Mouse (Mus musculus): ENCODE measurements at regions not wholly inside any gene's neighbourhood (a gene's known extent, or its start where the extent isn't known, plus 50 kb on each side); places are given as distances from the start of the nearest gene placed in this dataset.

DNA sequence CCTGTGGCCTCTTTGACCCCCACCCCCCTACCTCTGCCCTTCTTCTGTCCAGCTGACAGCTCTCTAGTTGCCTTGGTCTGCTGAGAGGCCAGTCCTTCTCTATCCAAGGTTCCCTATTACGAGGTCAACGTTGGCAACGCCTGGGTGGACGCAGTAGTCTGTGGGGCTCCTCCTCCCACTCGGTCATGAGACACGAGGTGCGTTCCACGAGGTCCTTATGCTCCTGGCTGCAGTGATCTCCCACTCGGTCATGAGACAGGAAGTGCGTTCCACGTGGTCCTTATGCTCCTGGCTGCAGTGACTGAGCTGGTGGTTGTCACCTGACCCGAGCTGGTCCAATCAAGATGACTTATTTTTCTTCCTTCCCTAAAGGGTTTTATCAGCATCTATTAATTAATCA is 220.7 kb downstream of the Prex1 start:
- H3K4me1 ChIP-seq (ENCODE audit: control insufficient read depth, insufficient read depth, low read length) = peaks cover 15% of the 10 kb centered on the region; the same call in 1 of the 2 replicates
- H3K27ac ChIP-seq (ENCODE audit: insufficient read depth, low read depth, low read length) = no peak overlapping the region
- H3K4me3 ChIP-seq (ENCODE audit: insufficient read depth, low read depth, low read length) = no peak overlapping the region
- TF ChIP-seq POLR2A (IDR thresholded peaks at IDR 0.05; ENCODE audit: insufficient read depth, low read depth, low read length) = no peak
- TF ChIP-seq CTCF (IDR thresholded peaks at IDR 0.05; ENCODE audit: insufficient read depth, low read depth, low read length) = no peak
- 90% methylated on average over 12 of the region's 12 CpGs for WGBS

- no peak overlapping the region for H3K27ac ChIP-seq (ENCODE audit: insufficient read depth, low read depth, low read length)
- H3K4me3 ChIP-seq (ENCODE audit: insufficient read depth, low read depth, low read length) = no peak overlapping the region
- 77% methylated on average over 12 of the region's 12 CpGs for WGBS
- no peak for TF ChIP-seq CTCF (IDR thresholded peaks at IDR 0.05; ENCODE audit: insufficient read depth, low read depth, low read length)
- no peak for TF ChIP-seq POLR2A (IDR thresholded peaks at IDR 0.05; ENCODE audit: insufficient read depth, low read depth, low read length)
- peaks cover 20% of the 10 kb centered on the region for H3K4me1 ChIP-seq (ENCODE audit: control insufficient read depth, insufficient read depth, low read length)
These were observed 221.2 kb downstream of the Prex1 start for GRCm38 (mm10) chr2:166492421-166492820.

DNA sequence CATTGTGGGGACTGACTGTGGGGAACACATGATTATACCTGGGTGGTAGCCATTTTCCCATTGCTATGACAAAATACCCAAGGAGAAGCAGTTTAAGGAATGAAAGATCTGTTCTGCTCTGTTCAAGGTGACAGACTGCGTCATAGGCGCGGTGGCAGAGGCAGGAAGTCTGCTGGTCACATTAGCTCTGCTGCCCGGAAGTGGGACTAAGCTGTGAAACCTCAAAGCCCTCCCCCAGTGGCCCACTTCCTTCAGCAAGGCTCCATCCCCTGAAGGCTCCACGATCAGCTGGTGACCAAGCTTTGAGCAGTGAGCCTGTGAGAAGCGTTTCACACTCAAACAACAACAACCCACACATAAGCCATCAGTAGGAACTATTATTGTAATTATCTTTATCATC is 221.8 kb downstream of the Prex1 start:
- Histone ChIP-seq H3K4me3 (ENCODE audit: insufficient read depth, low read depth, low read length) (no peak overlapping the region), H3K4me1 (ENCODE audit: control insufficient read depth, insufficient read depth, low read length) (peaks cover 21% of the 10 kb centered on the region), H3K27ac (ENCODE audit: insufficient read depth, low read depth, low read length) (no peak overlapping the region)
- WGBS = 63% methylated on average over 6 of the region's 6 CpGs
- no peak for TF ChIP-seq CTCF (IDR thresholded peaks at IDR 0.05; ENCODE audit: insufficient read depth, low read depth, low read length)
- no peak for TF ChIP-seq POLR2A (IDR thresholded peaks at IDR 0.05; ENCODE audit: insufficient read depth, low read depth, low read length)

DNA sequence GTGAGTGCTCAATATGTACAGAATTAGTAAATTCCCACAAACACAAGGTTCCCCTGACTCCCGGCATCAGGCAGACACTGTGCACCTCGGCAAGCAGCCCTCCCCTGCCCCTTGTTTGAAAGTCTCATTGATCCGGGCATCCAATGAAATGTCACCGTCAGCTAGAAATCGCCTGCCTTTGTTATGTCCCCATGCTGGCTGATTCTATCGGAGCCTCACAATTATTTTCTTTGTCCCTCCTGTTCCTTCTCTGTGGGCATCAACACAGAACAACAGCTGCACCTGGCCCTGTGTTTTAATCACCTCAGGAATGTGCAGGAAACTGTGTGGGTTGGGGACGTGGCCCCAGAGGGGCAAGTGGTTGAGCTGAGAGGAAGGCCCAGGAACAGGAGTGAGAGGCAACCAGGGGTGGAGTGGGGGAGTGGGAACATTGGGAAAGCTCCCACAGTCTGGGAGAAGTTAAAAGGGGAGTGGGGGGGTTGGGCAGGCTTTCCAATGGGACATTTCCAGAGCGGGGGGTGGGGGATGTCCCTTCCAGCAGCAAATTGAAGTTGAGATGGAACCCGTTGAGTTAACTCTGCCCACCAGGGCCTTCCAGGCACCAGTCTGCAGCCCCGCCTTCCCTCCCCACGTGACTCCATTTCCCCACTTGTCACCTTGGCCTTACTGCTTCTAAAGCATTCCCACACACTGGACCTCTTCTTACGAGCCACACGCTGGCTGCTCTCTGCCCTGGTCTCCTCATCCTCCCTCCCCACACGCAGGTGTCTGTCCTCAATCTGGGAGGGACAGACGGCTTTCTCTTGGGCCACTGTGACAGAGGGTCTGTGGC is 224.4 kb downstream of the Prex1 start:
- TF ChIP-seq CTCF (IDR thresholded peaks at IDR 0.05; ENCODE audit: insufficient read depth, low read depth, low read length) (no peak), POLR2A (IDR thresholded peaks at IDR 0.05; ENCODE audit: insufficient read depth, low read depth, low read length) (no peak)
- H3K27ac ChIP-seq (ENCODE audit: insufficient read depth, low read depth, low read length) = no peak overlapping the region
- H3K4me1 ChIP-seq (ENCODE audit: control insufficient read depth, insufficient read depth, low read length) = peaks cover 21% of the 10 kb centered on the region
- 75% methylated on average over 15 of the region's 15 CpGs for WGBS
- H3K4me3 ChIP-seq (ENCODE audit: insufficient read depth, low read depth, low read length) = no peak overlapping the region

DNA sequence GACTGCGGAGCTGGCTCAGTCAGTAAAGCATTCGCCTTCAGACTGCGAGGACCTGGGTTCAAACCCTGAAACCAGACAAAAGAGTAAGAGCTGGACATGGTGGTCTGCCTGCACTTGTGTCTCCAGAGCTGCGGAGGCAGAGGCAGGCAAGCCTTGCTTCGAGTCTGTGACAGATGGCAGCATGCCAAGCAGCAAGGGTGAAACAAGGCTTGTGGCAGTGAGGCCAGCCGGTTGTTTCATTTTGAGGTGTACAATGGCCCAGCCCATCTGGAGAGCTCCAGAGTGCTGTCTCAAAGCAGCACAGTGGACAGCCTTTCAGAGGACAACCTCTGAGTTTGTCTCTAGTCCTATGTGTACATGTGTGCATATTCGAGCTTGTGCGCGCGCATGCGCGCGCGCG is 225.9 kb downstream of the Prex1 start:
- Histone ChIP-seq H3K4me3 (ENCODE audit: insufficient read depth, low read depth, low read length) (no peak overlapping the region), H3K4me1 (ENCODE audit: control insufficient read depth, insufficient read depth, low read length) (peaks cover 28% of the 10 kb centered on the region), H3K27ac (ENCODE audit: insufficient read depth, low read depth, low read length) (no peak overlapping the region)
- WGBS = 83% methylated on average over 15 of the region's 15 CpGs
- TF ChIP-seq CTCF (IDR thresholded peaks at IDR 0.05; ENCODE audit: insufficient read depth, low read depth, low read length) (no peak), POLR2A (IDR thresholded peaks at IDR 0.05; ENCODE audit: insufficient read depth, low read depth, low read length) (no peak)

GRCm38 (mm10) chr2:166485788-166486187 is 227.8 kb downstream of the Prex1 start:
- H3K4me1 ChIP-seq (ENCODE audit: control insufficient read depth, insufficient read depth, low read length) = peaks cover 24% of the 10 kb centered on the region
- no peak for TF ChIP-seq CTCF (IDR thresholded peaks at IDR 0.05; ENCODE audit: insufficient read depth, low read depth, low read length)
- TF ChIP-seq POLR2A (IDR thresholded peaks at IDR 0.05; ENCODE audit: insufficient read depth, low read depth, low read length) = no peak
- H3K4me3 ChIP-seq (ENCODE audit: insufficient read depth, low read depth, low read length) = no peak overlapping the region
- WGBS = 91% methylated on average over 4 of the region's 4 CpGs
- no peak overlapping the region for H3K27ac ChIP-seq (ENCODE audit: insufficient read depth, low read depth, low read length)

- Histone ChIP-seq H3K27ac (ENCODE audit: insufficient read depth, low read depth, low read length) (no peak overlapping the region), H3K4me1 (ENCODE audit: control insufficient read depth, insufficient read depth, low read length) (peaks cover 24% of the 10 kb centered on the region), H3K4me3 (ENCODE audit: insufficient read depth, low read depth, low read length) (no peak overlapping the region)
- TF ChIP-seq CTCF (IDR thresholded peaks at IDR 0.05; ENCODE audit: insufficient read depth, low read depth, low read length) (no peak), POLR2A (IDR thresholded peaks at IDR 0.05; ENCODE audit: insufficient read depth, low read depth, low read length) (no peak)
- 87% methylated on average over 6 of the region's 6 CpGs for WGBS
These were observed 228.3 kb downstream of the Prex1 start for GRCm38 (mm10) chr2:166485361-166485760.

DNA sequence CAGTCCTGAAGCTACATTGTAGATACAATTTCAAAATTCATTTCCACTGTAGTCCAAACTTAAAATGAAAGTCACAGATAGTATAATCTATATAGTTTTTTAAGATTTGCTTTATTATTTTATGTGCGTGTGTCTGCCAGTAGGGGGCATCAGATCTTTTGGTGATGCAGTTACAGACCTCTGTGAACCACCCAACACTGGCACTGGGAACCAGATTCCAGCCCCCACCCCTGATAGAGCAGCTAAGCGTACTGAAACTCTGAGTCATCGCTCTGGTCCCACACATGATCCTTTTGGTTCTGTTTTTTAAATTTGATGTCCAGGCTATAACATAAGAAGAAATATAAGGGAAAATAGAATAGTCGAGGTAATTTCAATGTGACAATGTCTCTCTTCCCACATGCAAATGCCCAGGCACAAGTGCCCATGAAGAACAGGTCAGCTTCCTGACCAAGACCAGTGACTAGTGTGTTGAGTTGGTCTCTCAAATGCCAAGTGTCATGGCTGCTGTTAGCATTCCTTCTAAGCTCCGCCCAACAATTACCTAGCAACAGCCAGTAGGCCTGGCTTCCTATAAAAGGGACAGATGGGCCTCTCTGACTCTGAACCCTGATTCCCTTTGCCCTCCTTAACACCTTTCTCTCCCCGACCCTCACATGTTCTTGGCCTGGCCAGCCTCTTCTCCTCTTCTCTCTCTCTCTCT is 229.9 kb downstream of the Prex1 start:
- no peak for TF ChIP-seq POLR2A (IDR thresholded peaks at IDR 0.05; ENCODE audit: insufficient read depth, low read depth, low read length)
- Histone ChIP-seq H3K27ac (ENCODE audit: insufficient read depth, low read depth, low read length) (no peak overlapping the region), H3K4me1 (ENCODE audit: control insufficient read depth, insufficient read depth, low read length) (peaks cover 23% of the 10 kb centered on the region), H3K4me3 (ENCODE audit: insufficient read depth, low read depth, low read length) (no peak overlapping the region)
- 88% methylated on average over 6 of the region's 6 CpGs for WGBS
